Mouse (Mus musculus): ENCODE data around the gene Krtap4-8.
"Not testable (repeated sequence)": the region's sequence is repeated elsewhere in the genome, so short reads cannot be mapped to it uniquely, and the experiment has no call there.

The Krtap4-8 gene

GRCm38 (mm10) chr11:99780604-99781003 is at the start of gene Krtap4-8:
TSS of gene Krtap4-8 (minus strand) at chr11:99780704.
- DNase-seq = no peak

- DNase-seq = not testable (repeated sequence)
Measured at GRCm38 (mm10) chr11:99815566-99815965, 35.1 kb upstream of the Krtap4-8 start, which contains the start of gene Gm11564. TSS of gene Gm11564 (minus strand) at chr11:99815666.

GRCm38 (mm10) chr11:99809792-99810191 is 29.3 kb upstream of the Krtap4-8 start, which contains the start of gene Krtap4-13:
TSS of gene Krtap4-13 (minus strand) at chr11:99809892.
- not testable (repeated sequence) for DNase-seq

GRCm38 (mm10) chr11:99804346-99804745 is 23.8 kb upstream of the Krtap4-8 start, which contains the start of gene Gm11554:
TSS of gene Gm11554 (minus strand) at chr11:99804446.
- not testable (repeated sequence) for DNase-seq

- not testable (repeated sequence) for DNase-seq
Measured at GRCm38 (mm10) chr11:99798832-99799231, 18.3 kb upstream of the Krtap4-8 start, which contains the start of gene Gm11569. TSS of gene Gm11569 (minus strand) at chr11:99798932.

GRCm38 (mm10) chr11:99793367-99793766 is 12.9 kb upstream of the Krtap4-8 start, which contains the start of gene Gm11596:
TSS of gene Gm11596 (minus strand) at chr11:99793467.
- DNase-seq = no peak

GRCm38 (mm10) chr11:99784900-99785299 is 4.4 kb upstream of the Krtap4-8 start, which contains the start of gene Krtap4-9:
TSS of gene Krtap4-9 (plus strand) at chr11:99785200.
- DNase-seq = not testable (repeated sequence)

- no peak for DNase-seq
Measured at GRCm38 (mm10) chr11:99778401-99778800, 2.1 kb downstream of the Krtap4-8 start.

- DNase-seq = not testable (repeated sequence)
Measured at GRCm38 (mm10) chr11:99772813-99773212, 7.7 kb downstream of the Krtap4-8 start, which contains the start of gene Gm11595. TSS of gene Gm11595 (minus strand) at chr11:99772913.

- DNase-seq = no peak
Measured at GRCm38 (mm10) chr11:99768410-99768809, 12.1 kb downstream of the Krtap4-8 start.

- no peak for DNase-seq
Measured at GRCm38 (mm10) chr11:99758877-99759276, 21.6 kb downstream of the Krtap4-8 start.

GRCm38 (mm10) chr11:99743985-99744384 is 36.5 kb downstream of the Krtap4-8 start:
- DNase-seq = no peak

- no peak for DNase-seq
Measured at GRCm38 (mm10) chr11:99734190-99734589, 46.3 kb downstream of the Krtap4-8 start, which contains the start of gene Gm14180. TSS of gene Gm14180 (minus strand) at chr11:99734290.

Measured in cerebellum, adult 11 months (tissue).